Mouse (Mus musculus) erythroblast, adult 5-6 weeks (primary cell): ENCODE results near the gene Klhl13. TPM values are rescaled to one million over a fixed set of nuclear protein-coding genes. Genes with fewer than 3 reads are reported as not detected.

Source experiments
- ATAC-seq: replicated peaks from 2 replicates; pipeline ENCODE4 v1.8.0; 2016; ENCODE audit warnings: moderate number of reproducible peaks, mild to moderate bottlenecking, moderate TSS enrichment, inconsistent platforms; ENCODE audit not compliant: poor library complexity, low FRiP score, severe bottlenecking
- total RNA-seq, 2 experiments: library from RNA; stranded (forward) in 1 of 2; stranded (reverse) in 1 of 2; fragments of 150-400 nt in 1 of 2; fragments of 200-764, 138-1000 nt in 1 of 2; gene quantifications; 2 replicates each; pipeline versions ENCODE4 v1.2.3 to v1.2.4; 2015 to 2017; ENCODE audit warnings: low replicate concordance in 2 of 2

Klhl13 gene
- not detected in 2 replicates for total RNA-seq (2015; ENCODE audit: low replicate concordance)
- 0.28 TPM in 1 of 2 replicates, not detected in the other for total RNA-seq (2017; ENCODE audit: low replicate concordance)

DNA sequence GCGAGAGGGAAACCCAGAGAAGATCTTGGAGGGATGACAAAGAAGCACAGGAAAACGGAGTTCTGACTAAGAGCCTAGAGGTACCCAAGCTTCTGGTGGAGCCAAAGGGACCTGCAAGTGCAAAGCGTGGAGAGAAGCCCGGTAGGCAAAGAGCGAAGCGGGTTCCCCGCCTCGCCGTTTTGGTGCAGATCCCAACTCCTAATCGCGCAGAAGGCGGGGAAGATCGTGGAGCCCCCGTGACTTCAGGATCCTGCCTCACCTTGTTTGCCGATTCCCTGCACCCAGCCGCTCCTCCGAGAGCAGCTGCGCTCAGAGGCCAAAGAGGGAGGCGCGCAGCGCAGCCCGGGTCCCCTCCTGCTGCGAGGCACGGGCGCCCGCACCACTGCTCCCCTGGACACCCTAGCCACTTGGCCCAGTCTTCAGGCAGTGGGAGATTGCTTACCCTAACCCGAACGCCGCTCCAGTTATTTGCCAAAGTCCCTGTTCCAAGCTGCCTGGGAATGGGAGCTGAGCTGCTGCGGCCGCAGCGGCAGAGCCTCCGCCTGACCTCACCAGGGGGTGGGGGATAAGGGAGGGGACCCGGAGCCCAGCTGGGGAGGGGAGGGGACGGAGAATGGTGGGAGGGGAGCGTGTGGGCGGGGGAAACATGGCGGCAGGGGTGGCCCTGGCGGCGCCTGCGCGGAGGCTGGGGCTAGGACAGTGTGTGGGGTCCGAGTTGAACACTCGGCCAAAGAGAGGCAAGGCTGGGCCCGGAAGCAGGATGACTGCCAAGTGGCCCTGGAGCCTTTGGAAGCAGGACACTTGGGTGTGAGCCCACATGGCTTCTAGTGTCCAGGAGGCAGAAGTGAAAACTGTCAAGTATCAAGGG, at the start of gene Klhl13:
TSS of gene Klhl13 (minus strand) at position 569 of the 868 bp plus-strand sequence.
- no peak for ATAC-seq

DNA sequence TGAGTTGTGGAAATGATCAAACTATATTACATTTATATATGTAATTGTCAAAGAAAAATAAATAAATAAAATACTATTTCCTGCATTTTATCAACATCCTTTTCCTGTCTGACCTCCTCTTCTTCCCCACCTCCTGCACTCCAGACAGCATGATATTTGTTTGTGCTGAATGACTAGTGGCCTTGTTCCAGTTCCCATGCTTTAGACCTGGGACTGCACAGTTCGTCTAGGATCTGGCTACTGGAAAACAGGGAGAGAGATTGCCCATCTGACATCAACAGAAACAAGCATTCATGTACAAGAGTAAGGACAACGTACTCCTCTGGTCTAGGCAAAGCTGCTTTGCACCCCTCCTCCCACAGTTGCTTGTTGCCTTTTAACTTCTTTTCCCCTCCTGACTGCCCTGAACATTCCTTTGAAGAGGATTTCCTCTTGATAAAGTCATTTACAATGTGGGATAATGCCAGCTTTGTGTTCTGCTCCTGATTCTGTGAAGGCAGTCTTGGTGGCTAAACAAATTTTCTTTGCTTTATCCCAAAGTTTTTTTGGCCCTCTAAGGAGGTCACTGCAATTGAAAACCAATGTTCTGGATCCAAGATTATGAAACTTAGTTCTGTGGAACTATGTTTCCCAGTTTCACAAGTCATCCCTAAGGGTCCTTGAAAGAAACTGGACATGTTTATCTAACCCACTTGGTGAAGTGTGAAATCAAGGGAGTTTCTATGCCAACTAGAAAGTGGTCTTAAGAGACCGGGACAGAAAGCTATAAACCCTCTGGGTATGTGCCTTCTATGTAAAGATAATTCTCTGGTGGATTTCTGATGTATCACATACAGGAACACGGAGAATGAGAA, 44.6 kb upstream of the Klhl13 start:
- no peak for ATAC-seq

DNA sequence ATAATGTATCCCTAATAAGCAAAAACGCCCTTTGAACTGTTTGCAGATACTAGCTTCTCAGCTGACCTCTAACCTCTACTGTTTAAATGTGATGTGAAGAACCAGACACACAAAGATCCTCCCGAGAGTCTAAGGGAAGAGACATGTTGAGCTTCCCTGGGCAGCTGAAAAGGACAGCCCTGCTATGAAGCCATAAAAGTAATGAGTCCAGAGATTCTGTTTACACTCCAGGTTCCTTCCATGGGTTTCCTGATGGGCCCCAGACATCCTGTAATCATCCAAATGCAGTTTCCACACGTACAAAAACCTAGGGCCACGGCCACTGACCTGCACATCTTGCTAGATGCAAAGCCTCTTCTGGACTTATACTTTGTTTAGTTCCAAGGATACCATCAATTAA, 23.8 kb upstream of the Klhl13 start:
- ATAC-seq: no peak

DNA sequence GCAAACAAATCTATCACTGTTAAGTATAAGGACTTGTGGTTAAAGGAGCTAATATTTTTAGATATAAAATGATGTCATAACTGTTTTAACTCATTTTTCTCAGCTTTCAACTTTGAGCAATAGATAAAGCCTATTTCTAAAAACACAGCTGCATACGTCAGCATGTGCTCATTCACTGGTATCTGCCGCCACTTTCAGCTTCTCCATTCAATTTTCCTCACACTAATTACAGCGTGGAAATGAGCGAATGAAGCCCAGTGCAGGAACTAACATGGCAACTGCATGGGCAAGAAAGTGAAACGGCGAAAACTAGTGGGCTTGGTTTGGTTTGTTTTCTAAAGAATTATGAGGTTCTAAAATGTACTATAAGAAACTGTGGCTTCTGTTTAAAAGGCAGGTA, 1.4 kb downstream of the Klhl13 start:
- ATAC-seq: no peak

DNA sequence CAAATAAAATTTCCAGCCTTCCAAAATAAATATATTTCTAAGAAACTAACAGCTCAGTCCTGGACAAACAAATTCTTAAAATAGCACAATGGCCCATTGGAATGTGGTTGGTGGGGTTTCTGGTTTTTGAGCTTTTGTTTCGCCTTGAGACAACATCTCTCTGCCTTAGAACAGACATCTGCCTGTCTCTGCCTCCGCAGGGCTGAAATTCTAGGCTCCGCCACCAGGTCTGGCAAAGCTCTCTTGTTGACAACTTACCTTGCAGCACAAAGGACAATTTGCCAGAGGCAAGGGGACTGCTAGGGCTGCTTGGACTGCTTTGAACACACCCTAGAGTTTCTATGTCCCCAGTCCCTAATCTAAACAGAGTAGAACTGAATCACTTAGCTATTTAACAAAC, 4.4 kb downstream of the Klhl13 start:
- ATAC-seq: no peak

DNA sequence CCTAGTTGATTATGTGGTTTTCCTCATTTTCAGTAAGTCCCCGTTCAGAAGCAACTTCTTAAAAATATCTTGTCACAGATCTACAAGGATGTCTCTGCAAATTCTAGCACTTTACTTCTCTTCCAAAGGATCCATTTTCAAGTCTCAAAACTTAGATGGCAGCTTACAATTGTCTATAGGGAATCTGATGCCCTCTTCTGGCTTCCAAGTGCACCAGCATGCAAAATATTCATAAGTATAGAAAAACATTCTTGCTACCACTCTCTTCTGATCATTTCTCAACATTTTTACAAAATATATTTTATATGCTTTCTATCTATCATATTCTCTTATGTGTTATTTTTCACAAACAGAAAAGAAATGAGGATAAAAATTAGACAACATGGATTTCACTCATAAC, 14.8 kb downstream of the Klhl13 start:
- ATAC-seq: no peak

DNA sequence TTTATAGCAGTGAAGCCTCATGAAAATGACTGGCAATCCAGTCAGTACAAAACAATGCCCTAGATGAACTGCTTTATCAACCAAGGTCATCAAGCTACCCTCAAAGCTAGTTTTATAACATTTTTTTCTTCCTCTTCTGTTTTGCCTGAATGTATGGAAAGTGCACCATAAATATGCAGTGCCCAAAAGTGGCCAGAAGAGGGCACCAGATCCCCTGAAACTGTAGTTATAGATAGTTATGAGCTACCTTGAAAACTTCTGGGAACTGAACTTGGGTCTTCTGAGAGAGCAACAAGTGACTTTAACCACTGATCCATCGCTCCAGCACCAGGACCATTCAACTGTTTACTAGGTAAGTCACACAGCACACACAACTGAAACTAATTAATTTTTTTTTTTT, 36.8 kb downstream of the Klhl13 start:
- no peak for ATAC-seq

DNA sequence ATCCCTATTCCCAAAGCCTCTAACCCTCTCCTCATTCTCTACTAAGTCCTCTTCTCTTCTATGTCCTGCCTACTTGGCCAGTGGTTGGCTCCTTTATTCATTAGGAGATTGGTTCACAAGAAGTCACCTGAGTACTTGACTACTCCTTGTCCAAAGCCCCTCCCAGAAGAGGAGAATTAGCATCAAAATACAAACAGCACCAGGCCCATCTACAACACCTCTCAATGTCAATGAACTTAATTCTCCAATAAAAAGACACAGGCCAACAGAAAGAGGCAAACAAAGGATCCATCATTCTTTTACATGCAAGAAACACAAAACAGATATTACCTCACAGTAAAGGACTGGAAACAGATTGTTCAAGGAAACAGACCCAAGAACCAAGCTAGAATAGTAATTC, 46.0 kb downstream of the Klhl13 start:
- ATAC-seq: no peak

DNA sequence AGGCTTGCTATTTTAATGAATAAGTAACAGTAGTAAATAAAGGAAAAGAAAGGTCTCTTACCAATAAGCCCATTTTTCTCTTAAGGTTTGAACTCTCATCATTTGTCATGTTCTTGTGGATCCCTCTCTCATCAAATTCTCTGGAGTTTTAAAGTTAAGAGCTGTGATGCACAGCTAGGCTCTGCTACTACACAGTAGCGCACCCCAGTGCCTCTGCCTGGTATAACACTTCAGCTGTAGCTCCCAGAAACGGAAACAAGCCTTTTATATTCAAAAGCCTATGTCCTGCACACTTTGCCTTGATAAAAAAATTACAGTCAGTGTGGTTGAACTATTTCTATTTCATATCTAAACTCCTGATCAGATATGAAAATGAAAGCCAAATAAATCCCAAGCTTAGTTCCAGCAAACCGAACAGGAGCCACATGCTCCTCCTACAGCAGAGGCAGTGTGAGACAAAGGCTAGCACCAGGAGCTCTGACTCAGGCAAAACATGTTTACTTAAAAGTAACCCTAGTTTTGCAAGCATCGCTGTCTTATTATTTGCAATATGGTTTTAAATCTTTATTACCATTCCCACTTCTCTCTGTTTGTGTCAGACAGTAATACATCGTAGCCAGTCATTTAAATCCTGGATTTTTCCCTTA, 68.8 kb downstream of the Klhl13 start:
- no peak for ATAC-seq

DNA sequence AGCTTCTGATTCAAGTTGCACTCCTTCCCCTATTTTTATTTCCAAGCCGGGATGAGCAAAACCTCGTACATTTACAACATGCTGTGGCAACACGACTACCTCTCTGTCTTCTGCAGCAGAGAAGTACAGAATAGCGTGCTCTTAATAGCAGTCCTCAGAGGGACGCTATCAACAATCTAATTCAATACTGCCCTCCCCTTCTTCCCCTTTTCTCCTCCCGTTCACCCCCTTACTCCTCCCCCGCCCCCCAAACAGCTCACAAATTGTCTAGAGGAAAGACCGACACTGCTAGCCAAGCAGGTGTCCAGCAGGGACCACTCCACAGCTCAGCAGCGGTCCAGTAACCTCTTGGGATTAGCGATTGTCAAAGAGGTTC, 79.5 kb downstream of the Klhl13 start:
- no peak for ATAC-seq

DNA sequence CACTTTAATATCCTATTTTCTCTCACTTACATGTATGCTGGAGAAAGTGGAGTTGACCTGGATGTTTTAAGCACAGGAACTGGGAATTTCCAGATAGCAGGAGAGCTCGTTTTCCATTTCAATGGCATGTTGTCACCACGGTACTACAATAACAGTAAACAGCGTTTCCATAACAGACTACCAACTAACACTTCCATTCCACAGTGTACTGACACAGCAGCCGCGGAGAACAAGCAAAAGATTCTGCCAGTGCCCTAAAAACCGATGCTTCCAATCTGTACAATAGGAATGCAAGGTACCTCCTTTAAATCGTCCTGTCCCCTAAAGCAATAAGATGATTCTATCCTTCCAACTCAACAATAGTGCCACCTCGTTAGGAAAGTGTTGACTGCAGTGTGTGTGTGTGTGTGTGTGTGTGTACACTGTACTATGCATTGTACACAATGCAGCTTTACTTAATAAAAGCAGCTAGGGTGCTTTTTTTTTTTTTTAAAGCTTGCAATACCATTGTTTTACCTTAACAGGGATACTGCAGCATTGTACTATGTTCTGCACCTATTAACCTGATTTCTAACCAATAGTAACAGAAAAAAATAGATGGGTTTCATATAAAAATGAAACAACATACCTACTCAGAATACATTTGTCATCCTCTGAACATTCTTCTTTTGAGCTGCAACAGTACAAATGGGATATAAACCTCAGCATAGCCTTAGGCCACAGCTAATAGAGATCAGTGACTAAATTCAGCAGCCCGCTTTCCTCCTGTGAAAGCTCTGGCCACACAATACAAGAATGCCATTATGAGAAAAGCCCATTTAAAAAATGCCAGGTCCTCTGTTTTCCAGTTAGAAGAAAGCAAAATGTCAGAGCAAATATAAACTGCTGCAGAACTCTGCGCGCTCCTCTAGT, 80.1 kb downstream of the Klhl13 start:
- no peak for ATAC-seq

DNA sequence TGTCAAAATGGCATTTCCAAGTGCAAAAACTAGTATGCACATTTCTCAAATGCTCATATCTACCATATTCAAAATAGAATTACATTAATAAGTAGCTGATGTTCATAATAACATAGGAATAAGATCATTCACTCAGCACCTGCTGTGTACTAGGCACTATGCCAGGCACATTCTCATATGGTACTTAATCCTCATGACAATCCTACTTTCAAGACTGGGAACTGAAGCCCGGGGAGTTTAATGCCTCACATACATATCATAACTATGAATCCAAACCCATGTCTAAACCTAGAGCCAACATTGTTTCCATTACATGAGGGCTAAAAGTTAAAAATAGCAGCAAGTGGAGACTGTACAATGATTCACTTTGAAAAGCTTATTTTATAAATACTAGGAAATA, 97.3 kb downstream of the Klhl13 start:
- no peak for ATAC-seq

DNA sequence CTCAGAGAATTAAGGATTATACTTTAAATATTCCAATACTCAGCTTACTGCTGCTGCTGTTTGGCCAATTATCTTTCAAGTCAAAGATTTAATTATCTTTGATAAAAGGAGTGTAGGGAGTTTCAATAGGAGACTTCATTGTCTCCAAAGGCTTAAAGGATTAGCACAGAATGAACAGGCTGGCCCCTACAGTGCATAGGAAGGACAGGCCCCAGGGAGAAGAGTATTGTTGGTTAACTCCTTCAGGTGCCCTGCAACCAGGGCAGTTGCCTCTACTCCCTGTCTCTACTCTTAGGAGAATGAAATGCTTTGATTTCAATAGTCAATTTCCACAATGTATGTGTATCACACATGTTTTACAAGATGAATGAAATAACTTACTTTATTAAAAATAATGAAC, 116.1 kb downstream of the Klhl13 start:
- ATAC-seq: no peak
